Comparison of ENCODE assay signal across 8 mouse cellular contexts in genomic region chr6:86599951-86600414, GRCm38 (mm10). TPM values are rescaled to one million over a fixed set of nuclear protein-coding genes. Genes with fewer than 3 reads are reported as not detected.
DNase-seq lines count a peak whose midpoint lies in the region; ATAC-seq and TF ChIP-seq lines count a peak whose summit lies in the region.

No protein-coding gene starts in this region.

- peak; percentile 68 for DNase-seq in hindbrain, postnatal 0 days (ENCODE audit: low spot score)
- DNase-seq in hindbrain, embryonic 10.5 days (ENCODE audit: low spot score): no peak
- DNase-seq in Muller cell, postnatal 12 days (ENCODE audit: inconsistent ontology term): peak; percentile 72
- peak; percentile 71 for DNase-seq in lung, adult 2 months
- DNase-seq in splenic B cell, adult 2 months (ENCODE audit: low read depth, low spot score): peak; percentile 34
- no peak for DNase-seq in left cerebral cortex, postnatal 36 days (ENCODE audit: low spot score in 2 of 2)

- intact Hi-C loops in left cerebral cortex, postnatal 36 days (cut with DNase I): loop anchor here (5.0 kb wide), 3 partner anchors 38 to 62 kb away; no protein-coding TSS in a partner anchor

- no peaks in the 10 kb centered on the region for H3K4me1 ChIP-seq in hindbrain, postnatal 0 days (ENCODE audit: insufficient read depth, low read length)
- H3K4me1 ChIP-seq in hindbrain, embryonic 10.5 days (replicated peaks): no peaks in the 10 kb centered on the region; the same call in 1 of the 2 replicates
- H3K4me1 ChIP-seq in erythroblast, embryonic 14.5 days (ENCODE audit: control insufficient read depth): peaks cover 56% of the 10 kb centered on the region
- peaks cover 6% of the 10 kb centered on the region for H3K4me1 ChIP-seq in lung, adult 2 months (ENCODE audit: control insufficient read depth, insufficient read depth, low read length)

- 45% methylated on average over 6 of the region's 6 CpGs for WGBS in hindbrain, postnatal 0 days
- WGBS in hindbrain, embryonic 10.5 days: 90% methylated on average over 6 of the region's 6 CpGs
- 5% methylated on average over 6 of the region's 6 CpGs for WGBS in lung, adult 2 months

- no peak overlapping the region for H3K9ac ChIP-seq in hindbrain, postnatal 0 days (replicated peaks; ENCODE audit: low read length)

- H3K27me3 ChIP-seq in hindbrain, postnatal 0 days (ENCODE audit: insufficient read depth, low read length): no peaks in the 10 kb centered on the region
- H3K27me3 ChIP-seq in hindbrain, embryonic 10.5 days (ENCODE audit: insufficient read depth, poor library complexity, severe bottlenecking): no peaks in the 10 kb centered on the region; the same call in 1 of the 2 replicates
- peaks cover 12% of the 10 kb centered on the region for H3K27me3 ChIP-seq in erythroblast, embryonic 14.5 days (ENCODE audit: control insufficient read depth)
- H3K27me3 ChIP-seq in splenic B cell, adult 2 months (ENCODE audit: control insufficient read depth, insufficient read depth, low read length, poor library complexity, severe bottlenecking): no peaks in the 10 kb centered on the region

- no peaks in the 10 kb centered on the region for H3K9me3 ChIP-seq in hindbrain, postnatal 0 days (ENCODE audit: low read length)
- H3K9me3 ChIP-seq in hindbrain, embryonic 10.5 days: no peaks in the 10 kb centered on the region
- H3K9me3 ChIP-seq in erythroblast, embryonic 14.5 days (ENCODE audit: control insufficient read depth, low read length): no peaks in the 10 kb centered on the region

- TF ChIP-seq CTCF in hindbrain, postnatal 0 days (IDR thresholded peaks at IDR 0.05; ENCODE audit: low read depth): no peak
- TF ChIP-seq CTCF in lung, adult 2 months (IDR thresholded peaks at IDR 0.05; ENCODE audit: insufficient read depth, low read length): no peak

- H3K4me2 ChIP-seq in hindbrain, postnatal 0 days (ENCODE audit: low read depth, low read length): no peak overlapping the region

- TF ChIP-seq POLR2A in lung, adult 2 months (IDR thresholded peaks at IDR 0.05; ENCODE audit: borderline replicate concordance, extremely low read depth, low read depth, low read length): no peak

- no peaks in the 10 kb centered on the region for H3K36me3 ChIP-seq in hindbrain, postnatal 0 days (ENCODE audit: insufficient read depth, low read length)
- H3K36me3 ChIP-seq in hindbrain, embryonic 10.5 days: no peaks in the 10 kb centered on the region
- peaks cover 2% of the 10 kb centered on the region; the same call in 1 of the 2 replicates for H3K36me3 ChIP-seq in erythroblast, embryonic 14.5 days (ENCODE audit: control insufficient read depth)
- H3K36me3 ChIP-seq in splenic B cell, adult 2 months (ENCODE audit: control insufficient read depth, insufficient read depth, low read length, poor library complexity, severe bottlenecking): no peaks in the 10 kb centered on the region

- no peak for ATAC-seq in hindbrain, postnatal 0 days
- ATAC-seq in inflammation-experienced regulatory T-cells, adult 6 months: peak; percentile 78

- H3K27ac ChIP-seq in hindbrain, postnatal 0 days: no peak overlapping the region
- no peak overlapping the region for H3K27ac ChIP-seq in hindbrain, embryonic 10.5 days

- no peak overlapping the region for H3K4me3 ChIP-seq in hindbrain, postnatal 0 days (ENCODE audit: low read length)
- H3K4me3 ChIP-seq in hindbrain, embryonic 10.5 days: no peak overlapping the region
- H3K4me3 ChIP-seq in erythroblast, embryonic 14.5 days (replicated peaks): peak overlapping the region; percentile 41
- H3K4me3 ChIP-seq in lung, adult 2 months (replicated peaks; ENCODE audit: extremely low read depth, low read depth, low read length): no peak overlapping the region

RNA-seq across cellular contexts. Expression of gene Asprv1, which starts 28.0 kb away (rescaled TPM):
- total RNA-seq in hindbrain, postnatal 0 days (2014; rRNA removed): 0.22 and 0.73 TPM in 2 replicates
- polyA plus RNA-seq in hindbrain, postnatal 0 days (2015; fragmentation: Nextera tagmentation; extraction: Ambion mirVana): 0.99 and 1.0 TPM in 2 replicates
- 0.71 TPM in 2 replicates for polyA plus RNA-seq in hindbrain, embryonic 10.5 days (2016; fragmentation: Nextera tagmentation; extraction: Ambion mirVana)
- polyA plus RNA-seq in erythroblast, embryonic 14.5 days (2012): 0.03 TPM in 1 of 2 replicates, not detected in the other
- under 1 TPM; 0.21 to 0.39 (median 0.38) TPM for polyA plus RNA-seq in inflammation-experienced regulatory T-cells, adult 6 months (2017; shearing (Covaris generic))
- polyA plus RNA-seq in lung, adult 2 months (2012; rRNA removed): 0.43 and 263 TPM in 2 replicates
- total RNA-seq in left cerebral cortex, postnatal 36 days (2021): 1 to 10 TPM in 1 of 2 experiments, under 1 TPM in 1; 0.86 to 2.4 TPM

Comparison
In these comparisons a context has a peak if more than half of its experiments do, and no peak if none do; other contexts are left out.
1. DNase-seq: peak in hindbrain, postnatal 0 days (single experiment), Muller cell, postnatal 12 days (single experiment), lung, adult 2 months (single experiment) and splenic B cell, adult 2 months (single experiment); none in hindbrain, embryonic 10.5 days (single experiment) and left cerebral cortex, postnatal 36 days (0 of 2).